Mouse (Mus musculus) C2C12 (cell line): ENCODE data around the gene Rab42. TPM values are rescaled to one million over a fixed set of nuclear protein-coding genes. Genes with fewer than 3 reads are reported as not detected.

Experiments
- H3K27me3 ChIP-seq: one replicate; pipeline ENCODE4 v1.6.1; 2011; ENCODE audit not compliant: control insufficient read depth, insufficient read depth, insufficient read length
- H3K36me3 ChIP-seq: one replicate; pipeline ENCODE4 v1.6.1; 2011; ENCODE audit not compliant: control insufficient read depth, insufficient read depth
- H3K4me3 ChIP-seq: one replicate; pipeline ENCODE4 v1.5.1; 2011; ENCODE audit warnings: mild to moderate bottlenecking, control low read depth; ENCODE audit not compliant: poor library complexity, insufficient read depth, severe bottlenecking
- H3K79me2 ChIP-seq: one replicate; pipeline ENCODE4 v1.6.1; 2011; ENCODE audit not compliant: control insufficient read depth, insufficient read depth
- H3K79me3 ChIP-seq: one replicate; pipeline ENCODE4 v1.6.1; 2011; ENCODE audit warnings: low read depth, control low read depth
- H3ac ChIP-seq: one replicate; pipeline ENCODE3; 2011; ENCODE audit warnings: low read depth; ENCODE audit not compliant: control insufficient read depth, insufficient read length
- CEBPB ChIP-seq: IDR thresholded peaks from one replicate; pipeline ENCODE4 v1.6.1; 2011; ENCODE audit warnings: low read depth, mild to moderate bottlenecking, control low read depth, moderate library complexity
- CTCF ChIP-seq: IDR thresholded peaks from one replicate; pipeline ENCODE4 v1.5.1; 2011; ENCODE audit not compliant: control insufficient read depth, insufficient read depth, insufficient read length
- FOSL1 ChIP-seq: IDR thresholded peaks from one replicate; pipeline ENCODE4 v1.8.0; 2011; ENCODE audit warnings: mild to moderate bottlenecking, low read length; ENCODE audit not compliant: poor library complexity, insufficient read depth, severe bottlenecking
- MAX ChIP-seq: IDR thresholded peaks from one replicate; pipeline ENCODE4 v1.6.1; 2011; ENCODE audit warnings: mild to moderate bottlenecking, control low read depth
- MYOD1 ChIP-seq: IDR thresholded peaks from one replicate; pipeline ENCODE4 v1.6.1; 2011; ENCODE audit warnings: low read depth; ENCODE audit not compliant: control insufficient read depth, insufficient read length
- MYOG ChIP-seq: IDR thresholded peaks from one replicate; pipeline ENCODE4 v1.6.1; 2011; ENCODE audit not compliant: control insufficient read depth, insufficient read length; ENCODE audit errors: extremely low read depth
- USF1 ChIP-seq: IDR thresholded peaks from one replicate; pipeline ENCODE4 v1.6.1; 2011; ENCODE audit warnings: low read depth, mild to moderate bottlenecking, control low read depth, moderate library complexity
- polyA plus RNA-seq: library from polyadenylated mRNA; unstranded; fragments of >200 nt; fragmentation: generic; extraction: Trizol; gene quantifications from one replicate; pipeline ENCODE4 v1.2.1, GENCODE M21; 2012; ENCODE audit warnings: missing spikeins

The Rab42 gene
- polyA plus RNA-seq, 1 experiment, result 0.42 TPM

DNA sequence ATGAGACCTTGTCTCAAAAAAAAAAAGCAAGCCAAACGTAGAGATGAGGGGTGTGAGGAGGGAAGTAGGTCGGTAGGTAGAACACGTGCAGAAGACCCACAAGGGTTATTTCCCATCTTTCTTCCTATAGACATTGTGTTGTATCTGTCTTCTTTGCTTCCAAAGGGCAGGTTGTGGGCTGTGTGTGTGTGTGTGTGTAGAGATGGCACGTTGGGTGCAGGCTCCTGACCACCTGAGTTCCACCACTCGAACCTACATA lies 40.9 kb downstream of the Rab42 start:
- Histone ChIP-seq H3K4me3 (peak overlapping the region; percentile 32), H3K79me2 (peaks cover 43% of the 10 kb centered on the region), H3ac (no peak overlapping the region), H3K36me3 (peaks cover 19% of the 10 kb centered on the region), H3K27me3 (no peaks in the 10 kb centered on the region), H3K79me3 (peaks cover 29% of the 10 kb centered on the region)
- TF ChIP-seq MYOG, result no peak
- no peak for TF ChIP-seq MYOD1
- TF ChIP-seq FOSL1, result no peak
- no peak for TF ChIP-seq CEBPB
- no peak for TF ChIP-seq MAX
- TF ChIP-seq USF1, result no peak
- TF ChIP-seq CTCF, result no peak

DNA sequence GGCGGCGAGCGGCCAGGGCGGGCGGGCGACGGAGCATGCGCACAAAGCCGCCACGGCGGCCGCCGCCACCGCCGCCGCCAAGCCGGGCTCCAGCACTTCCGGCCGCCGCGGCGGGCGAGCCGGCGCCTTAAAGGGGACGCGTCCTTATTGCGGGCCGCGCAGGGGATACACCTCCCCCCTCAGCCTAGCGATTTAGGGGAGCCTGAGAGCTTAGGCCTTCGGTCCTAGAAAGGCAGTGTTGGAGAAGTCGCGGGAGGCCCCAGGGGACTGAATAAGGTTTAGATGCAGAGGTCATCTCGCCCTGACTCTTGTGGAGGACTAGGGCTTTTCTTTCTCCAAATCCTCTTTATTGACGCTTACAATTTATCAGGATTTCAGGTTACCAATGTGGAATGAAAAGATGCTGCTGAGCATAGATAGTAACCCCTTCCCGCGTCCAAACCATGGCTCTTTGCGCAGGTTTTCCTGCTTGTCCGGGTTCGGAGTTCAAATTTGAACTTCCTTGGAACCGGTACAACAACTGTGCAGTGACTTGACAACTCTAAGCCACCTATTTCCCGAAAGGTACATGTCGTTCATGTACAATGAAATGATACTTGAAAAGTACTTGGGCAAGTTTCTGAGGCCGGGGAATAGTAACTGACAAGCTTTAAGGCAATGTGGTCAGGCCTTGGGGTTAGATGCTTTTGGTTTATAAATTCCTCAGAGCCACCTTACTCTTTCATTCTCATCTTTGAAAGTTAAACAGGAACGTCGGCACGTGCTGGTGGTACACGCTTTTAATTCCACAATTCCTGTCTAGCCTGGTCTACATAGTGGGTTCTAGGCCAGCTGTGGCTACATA lies 41.4 kb downstream of the Rab42 start, which contains the start of gene Gmeb1:
Gene Gmeb1 (minus strand): TSS at position 89 of the 844 bp plus-strand sequence.
- Histone ChIP-seq H3K79me3 (peaks cover 31% of the 10 kb centered on the region), H3K79me2 (peaks cover 48% of the 10 kb centered on the region), H3K27me3 (no peaks in the 10 kb centered on the region), H3K4me3 (peak within 1 kb of the TSS; percentile 89), H3K36me3 (peaks cover 19% of the 10 kb centered on the region), H3ac (peak within 1 kb of the TSS; percentile 63)
- TF ChIP-seq CEBPB (no peak), CTCF (no peak)

DNA sequence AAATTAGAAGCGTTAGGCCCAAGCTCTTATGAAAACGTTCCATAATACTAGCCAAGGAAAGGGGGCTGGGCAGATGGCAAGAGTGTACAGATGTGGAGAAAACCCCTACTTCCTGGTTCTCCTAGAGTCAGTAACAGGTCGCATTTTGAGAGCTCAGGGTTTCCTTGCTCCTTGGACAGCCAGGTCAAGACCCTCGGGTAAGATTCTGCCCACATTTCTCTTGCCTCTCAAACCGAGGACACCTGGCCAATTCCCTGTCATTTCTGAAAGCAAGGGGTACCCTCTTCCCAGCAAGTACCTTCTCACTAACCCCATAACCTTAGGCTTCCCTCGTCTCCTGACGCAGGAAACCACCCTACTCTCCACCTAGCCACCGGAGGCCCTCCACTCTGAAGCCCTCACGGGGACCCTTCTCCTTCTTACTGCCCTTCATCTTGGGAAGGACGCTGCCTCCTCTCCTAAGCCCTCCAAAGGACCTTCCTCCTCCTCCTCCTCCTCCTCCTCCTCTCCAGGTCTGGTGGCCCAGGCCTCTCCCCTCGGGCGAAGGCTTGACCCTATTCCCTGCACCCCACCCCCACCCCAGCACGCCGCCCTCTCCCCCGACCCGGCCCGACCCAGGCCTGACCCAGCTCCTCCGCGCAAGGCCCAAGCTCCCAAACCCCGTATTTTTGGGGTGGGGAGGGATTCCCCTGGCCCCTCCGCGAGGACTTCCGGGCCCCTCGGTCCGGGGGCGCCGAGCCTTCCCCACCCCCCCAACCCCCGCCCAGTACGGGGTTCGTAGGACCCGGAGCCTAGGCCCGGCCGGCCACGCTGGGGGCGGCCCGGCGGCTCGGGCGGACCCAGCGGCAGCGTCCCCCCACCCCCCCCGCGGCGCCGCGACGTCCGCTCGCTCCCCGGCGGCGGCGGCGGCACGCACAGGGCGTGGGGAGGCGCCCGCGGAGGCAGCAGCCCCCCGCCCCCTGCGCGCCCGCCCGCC lies 42.5 kb downstream of the Rab42 start:
- no peak for TF ChIP-seq MAX
- TF ChIP-seq MYOD1, result no peak
- TF ChIP-seq CEBPB, result no peak
- TF ChIP-seq FOSL1, result no peak
- TF ChIP-seq CTCF, result no peak
- no peak for TF ChIP-seq MYOG
- no peak for TF ChIP-seq USF1
- peaks cover 36% of the 10 kb centered on the region for H3K79me3 ChIP-seq
- H3K79me2 ChIP-seq, result peaks cover 57% of the 10 kb centered on the region
- peak overlapping the region; percentile 63 for H3ac ChIP-seq
- H3K27me3 ChIP-seq, result no peaks in the 10 kb centered on the region
- peak overlapping the region; percentile 89 for H3K4me3 ChIP-seq
- H3K36me3 ChIP-seq, result peaks cover 19% of the 10 kb centered on the region

DNA sequence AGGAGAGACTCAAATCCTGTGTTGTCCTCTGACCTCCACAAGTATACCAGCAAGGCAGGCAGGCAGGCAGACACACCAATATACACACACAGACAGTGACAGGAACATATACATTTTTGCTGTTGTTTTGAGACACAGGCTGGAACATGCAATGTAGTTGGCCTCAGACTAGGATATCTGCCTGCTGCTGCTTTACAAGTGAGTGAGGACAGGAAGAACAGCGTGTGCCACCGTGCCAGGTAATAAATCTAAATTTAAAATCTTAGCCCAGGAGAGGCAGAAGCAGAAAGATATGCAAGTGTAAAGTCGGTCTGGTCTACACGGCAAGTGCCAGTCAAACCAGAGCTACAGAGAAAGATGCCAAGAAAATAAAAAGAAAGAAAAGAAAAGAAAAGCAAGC lies 43.9 kb downstream of the Rab42 start:
- Histone ChIP-seq H3K79me3 (peaks cover 45% of the 10 kb centered on the region), H3K27me3 (no peaks in the 10 kb centered on the region), H3ac (no peak overlapping the region), H3K4me3 (no peak overlapping the region), H3K36me3 (peaks cover 19% of the 10 kb centered on the region), H3K79me2 (peaks cover 72% of the 10 kb centered on the region)
- TF ChIP-seq CEBPB, result no peak
- TF ChIP-seq USF1, result no peak
- no peak for TF ChIP-seq FOSL1
- TF ChIP-seq CTCF, result no peak
- no peak for TF ChIP-seq MAX
- no peak for TF ChIP-seq MYOD1
- TF ChIP-seq MYOG, result no peak

DNA sequence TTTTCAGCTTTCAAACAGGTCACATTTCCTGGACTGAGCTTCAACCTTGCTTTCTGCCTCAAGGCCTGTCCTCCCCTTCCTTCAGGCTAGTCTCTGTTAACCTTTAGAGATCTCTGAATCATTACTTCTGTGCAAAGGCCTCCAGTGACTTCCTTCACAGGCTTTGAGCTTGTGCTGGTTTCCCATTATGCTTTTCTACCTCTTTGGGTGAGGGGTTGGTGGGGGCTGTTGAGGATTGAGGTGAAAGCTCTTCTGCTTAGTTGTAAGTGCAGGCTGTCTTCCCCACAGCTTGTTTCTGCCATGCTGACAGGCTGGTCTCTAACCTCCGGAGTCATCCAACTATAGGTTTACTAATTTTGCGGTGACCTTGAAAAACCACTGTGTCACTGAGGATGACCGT lies 46.8 kb downstream of the Rab42 start:
- Histone ChIP-seq H3ac (no peak overlapping the region), H3K4me3 (no peak overlapping the region), H3K79me2 (peaks cover 93% of the 10 kb centered on the region), H3K27me3 (no peaks in the 10 kb centered on the region), H3K79me3 (peaks cover 53% of the 10 kb centered on the region), H3K36me3 (peaks cover 28% of the 10 kb centered on the region)
- no peak for TF ChIP-seq MAX
- TF ChIP-seq FOSL1, result no peak
- TF ChIP-seq CEBPB, result no peak
- TF ChIP-seq MYOD1, result no peak
- TF ChIP-seq MYOG, result no peak
- no peak for TF ChIP-seq CTCF
- TF ChIP-seq USF1, result no peak
